Mouse (Mus musculus) spleen, adult 2 months (tissue): Measurements from ENCODE around the gene Ramp2.

ENCODE experiments used
- CTCF ChIP-seq: fragments of 200-500 bp; IDR thresholded peaks from 2 replicates; pipeline ENCODE4 v1.5.1; 2011; ENCODE audit warnings: mild to moderate bottlenecking, inconsistent platforms; ENCODE audit not compliant: insufficient read depth, insufficient read length, insufficient replicate concordance; ENCODE audit errors: extremely low read depth
- POLR2A ChIP-seq: fragments of 200-500 bp; IDR thresholded peaks from 2 replicates; pipeline ENCODE4 v1.6.1; 2011; ENCODE audit warnings: low read depth, low read length, inconsistent platforms

GRCm38 (mm10) chr11:101251031-101251430 is 5.2 kb downstream of the Ramp2 start:
- TF ChIP-seq POLR2A (no peak), CTCF (no peak)
